Mouse (Mus musculus) myocyte (in vitro differentiated cells): ENCODE results near the gene Inpp4b. TPM values are rescaled to one million over a fixed set of nuclear protein-coding genes. Genes with fewer than 3 reads are reported as not detected.

Experiments
- H3K27me3 ChIP-seq: one replicate; pipeline ENCODE4 v1.6.1; 2011; ENCODE audit not compliant: control insufficient read depth, insufficient read depth, insufficient read length
- H3K36me3 ChIP-seq: one replicate; pipeline ENCODE4 v1.6.1; 2011; ENCODE audit not compliant: control insufficient read depth, insufficient read depth
- H3K4me2 ChIP-seq: one replicate; pipeline ENCODE4 v1.6.1; 2011; ENCODE audit warnings: low read depth, control low read depth
- H3K4me3 ChIP-seq: one replicate; pipeline ENCODE4 v1.5.1; 2011; ENCODE audit warnings: mild to moderate bottlenecking, control low read depth, moderate library complexity
- H3K79me2 ChIP-seq: one replicate; pipeline ENCODE4 v1.6.1; 2011; ENCODE audit not compliant: control insufficient read depth, insufficient read depth
- H3ac ChIP-seq: one replicate; pipeline ENCODE4 v1.6.1; 2011; ENCODE audit not compliant: control insufficient read depth, insufficient read length
- CEBPB ChIP-seq: IDR thresholded peaks from 2 replicates; pipeline ENCODE4 v1.6.1; 2011; ENCODE audit warnings: mild to moderate bottlenecking, moderate library complexity; ENCODE audit not compliant: poor library complexity, insufficient read depth, severe bottlenecking
- E2F4 ChIP-seq: IDR thresholded peaks from one replicate; pipeline ENCODE4 v1.6.1; 2011; ENCODE audit warnings: mild to moderate bottlenecking, control low read depth, moderate library complexity; ENCODE audit not compliant: insufficient read depth
- MAX ChIP-seq: IDR thresholded peaks from one replicate; pipeline ENCODE4 v1.6.1; 2011; ENCODE audit warnings: low read depth, mild to moderate bottlenecking, control low read depth
- MYOD1 ChIP-seq, 3 experiments: IDR thresholded peaks; one replicate each; pipeline ENCODE4 v1.6.1; 2011; ENCODE audit warnings: control low read depth in 2 of 3, low read depth in 2 of 3, mild to moderate bottlenecking in 2 of 3, moderate library complexity in 1 of 3; ENCODE audit not compliant: insufficient read length in 2 of 3, control insufficient read depth in 1 of 3
- MYOG ChIP-seq, 3 experiments: IDR thresholded peaks; one replicate each; pipeline ENCODE4 v1.6.1; 2011; ENCODE audit warnings: control low read depth in 2 of 3, low read depth in 2 of 3, mild to moderate bottlenecking in 2 of 3; ENCODE audit not compliant: insufficient read length in 2 of 3, control insufficient read depth in 1 of 3, insufficient read depth in 1 of 3
- POLR2A ChIP-seq: IDR thresholded peaks from one replicate; pipeline ENCODE4 v1.6.1; 2011; ENCODE audit warnings: low read depth, mild to moderate bottlenecking, control low read depth, moderate library complexity; ENCODE audit not compliant: insufficient read length
- POLR2AphosphoS2 ChIP-seq: IDR thresholded peaks from one replicate; pipeline ENCODE4 v1.6.1; 2011; ENCODE audit warnings: low read depth, control low read depth; ENCODE audit not compliant: insufficient read length
- REST ChIP-seq: IDR thresholded peaks from one replicate; pipeline ENCODE4 v1.6.1; 2011; ENCODE audit warnings: mild to moderate bottlenecking, control low read depth, moderate library complexity; ENCODE audit not compliant: insufficient read depth, insufficient read length
- SRF ChIP-seq: IDR thresholded peaks from one replicate; pipeline ENCODE4 v1.6.1; 2011; ENCODE audit warnings: low read depth; ENCODE audit not compliant: control insufficient read depth, insufficient read length
- TCF12 ChIP-seq: IDR thresholded peaks from one replicate; pipeline ENCODE4 v1.6.1; 2011; ENCODE audit warnings: mild to moderate bottlenecking, control low read depth; ENCODE audit not compliant: poor library complexity, insufficient read depth, severe bottlenecking
- TCF3 ChIP-seq: IDR thresholded peaks from one replicate; pipeline ENCODE4 v1.6.1; 2011; ENCODE audit warnings: low read depth, control low read depth; ENCODE audit not compliant: insufficient read length
- USF1 ChIP-seq: IDR thresholded peaks from one replicate; pipeline ENCODE4 v1.6.1; 2011; ENCODE audit warnings: low read depth, mild to moderate bottlenecking, control low read depth, moderate library complexity
- polyA plus RNA-seq: library from polyadenylated mRNA; unstranded; fragments of >200 nt; fragmentation: generic; extraction: Trizol; gene quantifications from one replicate; pipeline ENCODE4 v1.2.1, GENCODE M21; 2012; ENCODE audit warnings: missing spikeins

Gene Inpp4b
- polyA plus RNA-seq, 1 experiment = 5.6 TPM

GRCm38 (mm10) chr8:81361162-81361561 is 18.8 kb downstream of the Inpp4b start:
- no peaks in the 10 kb centered on the region for H3K27me3 ChIP-seq
- no peaks in the 10 kb centered on the region for H3K36me3 ChIP-seq
- no peak overlapping the region for H3ac ChIP-seq
- no peak overlapping the region for H3K4me3 ChIP-seq
- no peak overlapping the region for H3K4me2 ChIP-seq
- H3K79me2 ChIP-seq = no peaks in the 10 kb centered on the region
- TF ChIP-seq REST = no peak
- no peak for TF ChIP-seq POLR2A
- no peak for TF ChIP-seq SRF
- no peak for TF ChIP-seq MAX
- no peak for TF ChIP-seq TCF12

- Histone ChIP-seq H3K36me3 (no peaks in the 10 kb centered on the region), H3K27me3 (no peaks in the 10 kb centered on the region), H3ac (no peak overlapping the region), H3K79me2 (no peaks in the 10 kb centered on the region), H3K4me3 (no peak overlapping the region), H3K4me2 (no peak overlapping the region)
- TF ChIP-seq SRF (no peak), USF1 (no peak), MYOG (IDR thresholded peaks at IDR 0.05; ENCODE audit: control insufficient read depth in 1 of 3, insufficient read depth in 1 of 3, insufficient read length in 2 of 3, low read depth in 2 of 3) (no peak), TCF12 (no peak), E2F4 (no peak), POLR2AphosphoS2 (no peak), POLR2A (no peak), MYOD1 (IDR thresholded peaks at IDR 0.05; ENCODE audit: control insufficient read depth in 1 of 3, insufficient read length in 2 of 3, low read depth in 2 of 3) (no peak), MAX (no peak), REST (no peak), TCF3 (no peak), CEBPB (no peak)
Measured at GRCm38 (mm10) chr8:81370607-81371006, 28.3 kb downstream of the Inpp4b start.

GRCm38 (mm10) chr8:81371844-81372243 is 29.5 kb downstream of the Inpp4b start:
- Histone ChIP-seq H3K36me3 (no peaks in the 10 kb centered on the region), H3ac (no peak overlapping the region), H3K4me2 (no peak overlapping the region), H3K4me3 (no peak overlapping the region), H3K79me2 (no peaks in the 10 kb centered on the region), H3K27me3 (no peaks in the 10 kb centered on the region)
- TF ChIP-seq SRF = no peak
- no peak for TF ChIP-seq MAX
- no peak for TF ChIP-seq USF1
- TF ChIP-seq POLR2A = no peak
- TF ChIP-seq TCF3 = no peak
- no peak for TF ChIP-seq CEBPB
- no peak for TF ChIP-seq MYOD1 (IDR thresholded peaks at IDR 0.05; ENCODE audit: control insufficient read depth in 1 of 3, insufficient read length in 2 of 3, low read depth in 2 of 3)
- TF ChIP-seq POLR2AphosphoS2 = no peak
- TF ChIP-seq E2F4 = no peak
- no peak for TF ChIP-seq MYOG (IDR thresholded peaks at IDR 0.05; ENCODE audit: control insufficient read depth in 1 of 3, insufficient read depth in 1 of 3, insufficient read length in 2 of 3, low read depth in 2 of 3)
- TF ChIP-seq REST = no peak
- no peak for TF ChIP-seq TCF12

- no peak for TF ChIP-seq TCF12
- Histone ChIP-seq H3K4me3 (no peak overlapping the region), H3K36me3 (no peaks in the 10 kb centered on the region)
Measured at GRCm38 (mm10) chr8:81374877-81375475, 32.6 kb downstream of the Inpp4b start.

GRCm38 (mm10) chr8:81388953-81389352 is 46.6 kb downstream of the Inpp4b start:
- no peaks in the 10 kb centered on the region for H3K36me3 ChIP-seq
- no peaks in the 10 kb centered on the region for H3K27me3 ChIP-seq
- no peak overlapping the region for H3K4me2 ChIP-seq
- no peak overlapping the region for H3K4me3 ChIP-seq
- H3ac ChIP-seq = no peak overlapping the region
- TF ChIP-seq MYOG (IDR thresholded peaks at IDR 0.05; ENCODE audit: control insufficient read depth in 1 of 3, insufficient read depth in 1 of 3, insufficient read length in 2 of 3, low read depth in 2 of 3) (no peak), MAX (no peak), USF1 (no peak), CEBPB (no peak), POLR2A (no peak), TCF12 (no peak), REST (no peak), POLR2AphosphoS2 (no peak), TCF3 (no peak), MYOD1 (IDR thresholded peaks at IDR 0.05; ENCODE audit: control insufficient read depth in 1 of 3, insufficient read length in 2 of 3, low read depth in 2 of 3) (no peak), E2F4 (no peak), SRF (no peak)
- H3K79me2 ChIP-seq = no peaks in the 10 kb centered on the region

More at GRCm38 (mm10) chr8:81374877-81375475, 32.6 kb downstream of the Inpp4b start:
- no peaks in the 10 kb centered on the region for H3K27me3 ChIP-seq
- H3K4me2 ChIP-seq = no peak overlapping the region
- no peaks in the 10 kb centered on the region for H3K79me2 ChIP-seq
- H3ac ChIP-seq = no peak overlapping the region
